Mouse (Mus musculus) adipocyte (in vitro differentiated cells): ENCODE results near the gene Prdm16.

Experiments used
- DNase-seq: peaks from one replicate; pipeline ENCODE4 v3.0.0-alpha.2; 2016; ENCODE audit warnings: low spot score

Gene Prdm16

DNA sequence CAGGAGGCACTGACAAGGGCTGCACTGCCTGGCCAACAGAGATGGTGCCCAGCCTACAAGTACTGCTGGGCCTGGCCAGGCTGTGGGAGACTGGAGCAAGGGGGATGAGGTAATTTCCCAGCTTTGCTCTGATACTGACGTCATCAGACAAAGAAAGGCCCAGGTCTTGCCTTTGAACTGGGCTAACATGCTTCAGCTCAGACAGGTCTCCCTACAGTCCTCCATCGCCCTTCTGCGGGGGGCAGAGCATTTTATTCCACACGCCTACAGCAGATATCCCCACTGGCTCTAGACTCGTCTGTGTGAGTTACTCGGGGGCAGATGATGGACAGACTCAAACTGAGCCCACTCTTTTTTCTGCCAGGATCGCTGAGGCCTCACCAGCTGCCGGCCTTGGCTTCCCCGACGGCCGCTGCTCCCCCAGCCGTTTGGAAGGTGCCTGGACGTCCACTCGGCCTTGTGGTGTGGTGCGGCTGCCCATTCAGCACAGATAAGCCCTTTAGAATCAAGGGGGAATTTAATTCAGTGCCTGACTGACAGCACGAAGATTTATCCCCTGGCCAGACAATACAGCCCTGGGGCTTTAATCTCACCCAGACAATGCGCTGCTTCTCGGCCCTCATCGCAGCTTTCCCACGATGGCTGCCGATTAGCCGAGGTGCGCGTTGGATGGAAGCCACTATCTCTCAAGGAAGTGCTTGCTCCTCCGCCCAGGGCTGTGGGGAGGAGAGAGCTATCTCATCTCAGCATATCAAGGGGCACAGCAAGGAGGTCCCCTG, 32.8 kb downstream of the Prdm16 start:
- no peak for DNase-seq

DNA sequence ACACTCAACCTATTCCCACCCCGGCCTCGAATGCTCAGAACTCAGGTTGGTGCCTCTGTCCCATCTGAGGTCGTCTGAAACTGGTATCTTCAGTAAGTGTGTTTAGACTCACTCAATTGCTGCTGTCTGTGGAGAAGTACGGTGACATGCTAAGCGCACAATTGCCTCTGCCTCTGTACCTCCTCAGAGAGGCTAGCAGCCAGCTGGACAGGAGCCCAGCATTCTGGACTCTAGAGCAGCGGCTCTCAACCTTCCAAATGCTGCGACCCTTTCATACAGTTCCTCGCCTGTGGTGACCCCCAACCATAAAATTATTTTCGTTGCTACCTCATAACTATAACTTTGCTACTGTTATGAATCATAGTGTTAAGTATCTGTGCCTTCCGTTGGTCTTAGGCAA, 34.3 kb downstream of the Prdm16 start:
- peak; percentile 12 for DNase-seq

- no peak for DNase-seq
These were observed 35.7 kb downstream of the Prdm16 start for GRCm38 (mm10) chr4:154601006-154601405.

DNA sequence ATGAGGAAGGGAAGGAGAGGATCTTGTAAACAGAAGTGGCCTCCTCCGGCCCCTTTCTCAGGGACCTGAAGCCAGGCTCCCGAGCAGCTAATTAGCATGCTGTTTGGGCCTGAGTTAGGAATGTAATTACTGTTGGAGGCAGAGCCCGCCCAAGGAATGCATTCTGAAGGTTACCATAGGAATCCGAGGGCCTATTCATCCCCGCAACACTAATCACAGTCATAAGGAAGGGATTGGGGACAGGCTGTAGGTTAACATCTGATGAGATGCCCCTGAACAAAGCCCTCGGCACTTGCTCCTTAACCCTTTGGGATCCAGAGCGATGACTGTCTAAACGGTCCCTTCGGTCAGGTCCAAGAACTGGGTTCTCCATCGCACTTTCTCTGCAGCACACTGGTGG, 36.7 kb downstream of the Prdm16 start:
- DNase-seq: no peak

- DNase-seq: no peak
These were observed 38.3 kb downstream of the Prdm16 start for GRCm38 (mm10) chr4:154598357-154598756.

- DNase-seq: no peak
These were observed 39.9 kb downstream of the Prdm16 start for GRCm38 (mm10) chr4:154596805-154597204.

- DNase-seq: no peak
These were observed 41.7 kb downstream of the Prdm16 start for GRCm38 (mm10) chr4:154594761-154595556.

DNA sequence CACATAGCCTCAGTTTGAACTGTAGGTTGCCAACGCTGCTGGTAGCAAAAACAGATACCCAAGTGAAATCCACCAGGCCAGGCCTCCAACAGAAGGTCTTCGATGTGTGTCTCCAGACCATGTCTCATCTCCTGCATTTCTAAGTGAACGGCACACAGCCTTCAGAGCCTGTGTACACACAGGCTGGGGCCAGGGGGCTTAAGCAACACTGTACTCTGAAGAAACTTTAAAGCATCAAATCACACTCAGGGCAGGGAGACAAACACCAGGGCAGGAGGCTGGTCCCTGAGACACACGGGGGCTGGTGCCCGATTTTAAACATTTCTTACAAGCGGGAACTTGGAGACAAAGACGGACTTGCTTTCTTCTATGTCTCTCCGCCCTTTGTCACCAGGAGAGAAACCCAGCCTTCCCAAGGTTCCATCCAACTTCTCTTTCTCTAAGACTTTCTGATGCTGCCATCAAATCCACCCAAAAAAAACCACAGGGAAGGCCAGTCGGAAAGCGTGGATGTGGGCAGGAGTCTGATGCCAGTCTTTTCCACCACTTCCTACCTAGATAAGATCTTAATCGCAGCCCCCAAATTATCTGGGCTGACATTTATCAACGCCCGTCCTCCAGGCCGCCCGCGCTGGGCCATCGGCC, 42.4 kb downstream of the Prdm16 start:
- no peak for DNase-seq

DNA sequence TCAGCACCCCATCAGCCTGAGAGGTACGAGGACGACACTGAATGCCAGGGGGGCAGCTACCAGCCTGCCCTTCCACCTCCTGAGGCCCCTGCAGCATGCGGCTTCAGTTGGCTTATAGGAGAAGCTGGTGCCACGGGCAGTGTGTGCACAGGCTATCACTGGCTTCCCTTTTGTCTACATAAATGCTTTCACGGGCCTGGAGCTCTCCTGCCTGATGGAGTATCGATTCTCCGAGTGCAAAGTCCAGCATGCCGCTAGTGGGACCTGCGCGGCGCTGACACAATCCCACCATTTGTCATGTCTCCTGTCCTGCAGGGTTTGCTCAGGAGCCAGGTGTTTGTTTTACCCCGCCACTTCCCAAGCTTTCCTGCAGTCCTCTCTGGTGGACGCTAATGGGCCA, 44.1 kb downstream of the Prdm16 start:
- DNase-seq: no peak

GRCm38 (mm10) chr4:154590910-154591309, 45.8 kb downstream of the Prdm16 start:
- no peak for DNase-seq

GRCm38 (mm10) chr4:154586334-154586733, 50.3 kb downstream of the Prdm16 start:
- DNase-seq: no peak

GRCm38 (mm10) chr4:154585779-154586178, 50.9 kb downstream of the Prdm16 start:
- no peak for DNase-seq

DNA sequence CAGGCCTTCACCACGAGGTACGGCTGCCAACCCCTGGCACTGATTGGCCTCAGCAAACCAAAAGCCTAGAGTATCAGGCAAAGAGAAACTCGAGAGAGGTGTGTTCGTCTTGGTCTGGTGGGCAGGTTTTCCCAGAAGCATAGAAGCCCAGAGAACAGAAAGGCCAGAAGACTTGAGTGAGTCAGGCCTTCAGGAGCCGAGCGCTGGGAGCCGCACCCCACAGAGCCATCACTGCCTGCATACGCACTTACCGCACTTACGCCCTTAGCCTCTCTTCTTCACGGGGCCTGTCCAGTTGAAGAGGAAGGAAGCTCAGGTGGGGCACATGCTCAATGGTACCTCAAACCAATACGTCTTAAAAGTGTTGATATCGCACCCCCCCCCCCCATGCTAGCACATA, 53.0 kb downstream of the Prdm16 start:
- DNase-seq: no peak

DNA sequence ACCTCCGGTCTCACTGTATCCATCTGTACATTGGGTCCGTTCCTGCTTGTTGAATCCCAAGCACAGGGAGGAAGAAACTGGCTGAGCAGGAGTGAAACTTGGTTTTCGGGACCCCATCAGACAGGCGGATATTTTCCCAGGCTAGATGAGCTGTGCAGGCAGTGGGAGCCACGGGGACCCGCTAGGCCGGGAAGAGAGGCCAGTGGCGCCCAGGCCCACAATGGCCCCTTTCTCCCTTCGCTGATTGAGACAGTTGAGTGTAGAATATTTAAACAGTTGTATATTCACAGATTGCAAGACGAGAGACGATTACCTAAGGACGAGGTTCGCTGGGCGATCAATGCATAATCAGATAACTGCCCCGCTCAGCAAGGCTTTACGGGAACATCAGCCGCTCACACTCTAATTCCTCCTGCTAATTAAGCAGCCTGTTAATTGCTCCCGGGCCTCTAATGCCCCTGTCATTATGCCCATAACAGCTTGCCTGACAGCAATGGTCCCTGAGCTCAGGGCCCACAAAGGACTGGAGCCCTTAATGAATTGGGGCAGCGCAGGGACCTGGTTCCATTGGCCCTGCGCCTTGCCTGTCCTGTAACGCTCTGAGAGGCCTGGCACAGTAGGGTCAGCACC, 54.0 kb downstream of the Prdm16 start:
- no peak for DNase-seq

DNA sequence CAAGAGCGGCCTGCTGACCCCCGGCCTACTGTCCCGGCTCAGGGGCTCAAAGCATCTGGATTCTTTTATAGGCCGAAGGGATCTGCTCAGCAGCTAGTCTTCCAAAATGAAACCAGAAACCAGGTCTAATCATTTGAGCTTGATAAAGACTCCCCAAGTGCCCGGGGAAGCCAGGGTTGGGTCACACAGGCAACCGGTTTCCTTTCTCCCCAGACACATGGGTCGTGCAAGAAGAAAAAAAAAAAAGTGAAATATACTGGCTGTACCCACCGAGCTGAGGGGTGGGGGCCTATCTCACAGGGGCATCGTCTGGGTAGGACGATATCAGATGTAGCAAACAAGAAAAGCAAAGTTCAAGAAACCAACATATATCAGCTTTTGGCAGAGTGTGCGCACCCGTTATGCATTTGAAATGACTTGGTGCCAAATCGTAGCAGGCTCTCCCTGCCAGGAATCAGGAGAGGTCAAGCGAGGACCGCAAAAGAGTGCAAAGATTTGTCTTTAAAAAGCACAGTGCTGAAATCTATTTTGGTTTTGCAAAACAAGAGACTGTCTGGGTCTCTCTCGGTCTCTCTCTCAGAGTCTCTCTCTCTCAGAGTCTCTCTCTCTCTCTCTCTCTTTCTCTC, 55.3 kb downstream of the Prdm16 start:
- peak; percentile 31 for DNase-seq

DNA sequence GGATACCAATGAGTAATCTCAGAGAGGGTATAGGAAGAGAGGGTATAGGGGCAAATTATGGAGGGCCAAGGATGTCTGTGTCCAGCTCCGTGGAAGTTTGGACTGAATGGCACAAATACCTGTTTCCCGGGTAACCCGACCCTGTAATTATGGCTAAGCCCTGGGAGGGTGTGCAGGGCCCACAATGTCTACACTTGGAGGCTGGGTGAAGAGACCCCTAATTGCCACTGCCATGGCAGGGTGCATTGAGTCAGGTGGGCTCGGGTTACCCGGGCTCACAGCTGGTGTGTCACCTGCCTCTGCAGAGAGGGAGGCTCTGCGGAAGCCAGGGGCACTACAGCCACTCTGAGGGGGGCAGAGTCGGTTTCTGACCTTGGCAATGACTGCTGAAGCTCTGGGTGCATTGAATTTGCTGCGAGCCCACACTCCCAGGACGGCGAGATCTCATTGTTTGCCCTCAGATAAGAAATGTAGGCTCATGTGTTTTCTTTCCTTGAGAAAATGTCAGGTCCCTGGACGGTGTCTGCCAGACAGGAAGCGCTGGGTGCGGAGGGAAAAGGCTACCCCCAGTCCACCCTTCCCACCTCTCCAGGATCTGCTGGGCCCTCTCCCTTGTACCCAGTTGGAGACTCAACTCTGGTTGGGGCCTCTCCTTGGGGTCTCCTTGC, 62.3 kb downstream of the Prdm16 start:
- DNase-seq: no peak

- no peak for DNase-seq
These were observed 66.2 kb downstream of the Prdm16 start for GRCm38 (mm10) chr4:154570451-154570881.

DNA sequence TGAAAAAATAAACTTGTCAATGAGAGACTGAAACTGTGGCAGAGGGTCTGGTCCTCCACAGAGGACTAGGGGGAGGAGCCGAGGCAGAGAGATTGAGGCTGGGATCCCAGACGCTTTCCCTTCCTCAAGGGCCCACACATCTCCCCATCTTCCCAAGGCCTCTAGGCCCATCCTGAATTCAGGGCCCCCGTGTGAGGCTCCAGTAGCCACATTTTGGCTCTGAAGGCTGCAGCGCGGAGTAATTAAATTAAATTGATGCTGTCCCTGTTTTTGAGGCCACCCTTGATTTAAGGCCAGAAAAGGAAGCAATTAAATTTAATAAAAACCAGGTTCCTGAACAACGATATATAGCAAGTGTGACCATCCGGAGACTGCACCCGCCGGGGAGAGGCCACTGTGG, 66.8 kb downstream of the Prdm16 start:
- no peak for DNase-seq

DNA sequence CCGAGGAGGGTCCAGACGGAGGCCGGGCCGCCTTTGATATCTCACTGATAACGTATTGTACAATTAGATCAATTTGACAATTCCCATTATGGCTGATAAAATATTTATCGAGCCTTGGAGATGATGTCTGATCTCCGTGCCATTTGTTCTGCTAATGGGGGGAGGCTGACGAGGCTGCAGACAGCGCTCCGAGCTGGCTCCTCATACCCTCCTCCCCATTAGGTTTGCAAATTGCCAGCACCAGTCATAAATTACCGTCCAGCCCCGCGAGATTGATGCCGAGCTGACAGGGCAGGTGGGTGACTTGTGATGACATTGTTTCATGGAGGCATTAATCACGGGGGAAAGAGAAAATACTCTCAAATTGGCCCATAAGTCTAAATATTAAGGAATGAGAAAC, 67.9 kb downstream of the Prdm16 start:
- DNase-seq: no peak

DNA sequence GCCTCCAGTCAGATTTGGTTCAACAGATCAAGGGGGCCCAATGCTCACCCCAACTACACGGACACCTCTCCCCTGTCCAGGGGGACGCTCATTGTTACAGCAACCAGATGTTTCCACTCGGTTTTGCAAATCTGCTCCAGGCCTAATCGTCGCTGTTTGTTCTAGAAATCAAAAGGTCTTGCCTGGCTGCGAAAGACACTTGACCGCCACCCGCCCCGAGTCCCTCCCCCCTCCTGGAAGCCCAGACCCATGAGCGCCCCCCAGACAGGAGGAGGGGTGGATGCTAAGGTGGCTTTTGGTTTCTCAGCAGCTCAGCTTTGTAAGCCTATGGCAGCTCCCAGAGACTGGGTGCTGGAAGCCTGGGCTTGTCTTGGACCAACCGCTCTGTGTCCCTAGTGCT, 68.7 kb downstream of the Prdm16 start:
- no peak for DNase-seq

GRCm38 (mm10) chr4:154563201-154563600, 73.5 kb downstream of the Prdm16 start:
- no peak for DNase-seq
